Mouse (Mus musculus) CH12F3 (cell line): Measurements from ENCODE around the gene C2cd3.

Experiments
- in situ Hi-C: fragments of 300-500 bp; cut with MboI; formaldehyde crosslinking; loops from 2 replicates; pipeline ENCODE4 v1.14.3; 2020; ENCODE audit warnings: low sequenced_read_pairs

Gene C2cd3

DNA sequence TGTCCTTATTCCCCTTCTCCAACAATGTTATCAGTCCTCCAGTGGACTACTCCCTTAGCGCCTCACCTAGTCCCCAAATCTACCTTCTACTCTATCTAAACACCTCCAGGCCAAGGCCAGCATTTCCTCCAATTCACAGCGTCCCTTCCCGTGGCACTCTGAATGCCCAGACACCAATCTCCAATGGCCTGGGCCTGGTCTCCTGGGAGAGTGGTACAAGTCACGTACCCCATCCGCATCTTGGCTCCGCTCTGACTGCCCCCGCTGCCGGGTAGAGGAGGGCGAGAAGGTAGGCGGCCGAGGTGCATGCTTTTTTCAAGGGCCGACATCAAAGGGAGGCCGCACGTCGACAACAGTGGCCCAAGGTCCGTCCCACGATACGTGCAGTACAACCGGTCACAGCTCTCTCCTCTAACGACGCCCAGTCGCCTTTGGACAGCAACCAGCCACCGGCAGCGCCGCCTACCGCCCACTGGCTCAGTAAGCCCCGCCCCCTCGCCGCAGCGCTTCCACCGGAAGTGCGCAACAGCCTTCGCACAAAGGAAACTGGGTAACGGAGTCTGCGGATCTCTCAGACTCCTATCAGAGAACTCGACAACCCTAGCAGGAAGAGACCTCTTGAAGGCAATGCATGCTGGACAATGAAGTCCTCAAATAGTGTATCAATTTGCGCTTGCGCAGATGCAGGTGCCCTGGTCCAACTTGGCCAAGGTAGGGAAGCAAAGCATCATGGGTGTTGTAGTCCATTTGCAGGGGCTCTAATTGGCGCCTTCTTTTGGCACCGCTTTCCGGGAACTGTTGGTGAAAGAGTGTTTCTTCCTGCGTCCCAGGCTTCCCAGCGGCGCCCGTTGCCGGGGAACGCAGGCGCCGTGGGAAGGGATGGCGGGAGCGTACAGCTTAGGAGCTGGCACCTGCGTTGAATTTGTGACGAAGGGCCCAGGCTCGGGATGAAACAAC, at the start of gene C2cd3, which contains the start of gene Ppme1:
Gene C2cd3, plus strand, starts transcription at position 739 of the 957 bp plus-strand sequence.
Gene Ppme1, minus strand, starts transcription at position 813 of the 957 bp plus-strand sequence.
- in situ Hi-C loops, result no loop called here

DNA sequence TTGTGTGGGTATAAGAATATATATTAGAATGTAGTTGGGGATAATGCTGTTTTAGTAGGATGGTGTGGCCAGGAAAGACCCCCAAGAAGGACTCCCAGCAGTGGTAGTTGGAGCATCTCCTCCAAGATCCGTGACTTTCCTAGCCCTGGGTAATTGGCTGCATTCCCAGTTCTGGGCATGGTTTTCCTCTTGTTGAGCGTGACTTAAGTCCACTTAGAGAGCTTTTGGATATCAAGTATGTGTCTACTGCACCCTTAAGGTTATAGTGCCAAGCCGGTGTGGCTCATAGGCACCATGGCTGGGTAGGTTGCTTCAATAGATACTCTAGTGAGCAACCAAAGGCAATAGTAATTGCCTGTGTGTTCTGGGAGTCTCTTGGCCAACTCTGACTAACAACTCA, 48.3 kb upstream of the C2cd3 start:
- in situ Hi-C loops, result no loop called here

- in situ Hi-C loops, result no loop called here
Measured at GRCm38 (mm10) chr7:100325482-100325881, 46.6 kb upstream of the C2cd3 start.

DNA sequence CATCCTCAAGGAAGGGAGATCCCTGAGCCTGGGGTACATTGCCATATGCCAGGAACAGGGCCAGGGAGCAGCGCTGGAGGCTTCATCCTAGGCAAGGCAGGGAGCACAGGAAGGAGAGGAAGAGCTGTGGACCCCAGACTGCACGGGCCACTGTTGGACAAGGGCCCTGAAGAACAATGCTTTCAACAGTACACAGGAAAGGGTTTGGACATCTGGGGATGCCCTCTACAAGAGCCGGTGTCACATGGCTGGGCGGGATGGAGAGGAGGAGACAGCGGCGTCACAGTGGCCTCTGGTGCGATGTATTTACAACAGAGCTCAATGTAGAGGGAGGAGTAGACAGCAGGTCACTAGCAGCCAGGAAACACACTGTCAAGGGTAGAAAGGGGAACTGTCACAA, 44.5 kb upstream of the C2cd3 start:
- in situ Hi-C loops, result no loop called here

DNA sequence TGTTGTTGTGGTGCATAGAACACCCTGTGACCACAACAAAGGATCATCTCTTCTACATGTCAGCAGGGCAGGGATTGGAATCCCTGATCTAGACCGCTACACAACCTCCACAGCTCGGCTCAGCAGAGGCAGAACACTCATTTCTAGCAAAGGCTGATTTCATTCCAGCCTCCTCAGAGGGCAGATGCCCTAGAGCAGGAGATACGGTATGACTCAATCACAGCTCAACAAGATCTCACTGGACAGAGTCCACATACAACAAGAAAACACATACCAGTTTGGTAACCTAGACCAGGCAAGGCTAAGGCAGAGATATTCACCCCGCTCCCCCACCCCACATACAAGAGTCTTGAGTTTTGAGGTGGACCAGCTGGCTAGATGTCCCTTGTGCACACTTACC, 43.4 kb upstream of the C2cd3 start:
- in situ Hi-C loops, result no loop called here

DNA sequence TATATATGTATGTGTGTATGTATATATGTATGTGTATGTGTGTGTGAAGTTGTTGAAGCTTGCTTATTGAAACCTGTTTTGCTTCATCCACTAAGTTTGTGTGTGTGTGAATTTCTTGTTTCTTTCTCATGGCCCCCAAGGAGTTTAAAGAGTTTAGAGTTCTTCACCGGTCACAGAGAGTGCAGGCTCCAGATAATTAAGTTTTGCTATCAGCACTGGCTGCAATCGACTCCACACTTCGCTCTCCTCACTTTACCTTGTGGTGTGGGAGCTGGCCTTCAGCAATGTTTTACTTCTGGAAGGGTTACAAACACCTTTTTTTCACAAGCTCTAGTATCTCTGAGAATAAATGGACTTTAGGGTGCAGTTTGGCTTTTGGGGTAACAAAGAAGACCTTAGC, 40.8 kb upstream of the C2cd3 start:
- in situ Hi-C loops, result no loop called here

GRCm38 (mm10) chr7:100335921-100336320, 36.1 kb upstream of the C2cd3 start:
- in situ Hi-C loops, result no loop called here

GRCm38 (mm10) chr7:100354984-100355383, 17.0 kb upstream of the C2cd3 start:
- in situ Hi-C loops, result no loop called here

- in situ Hi-C loops, result no loop called here
Measured at GRCm38 (mm10) chr7:100356324-100356723, 15.7 kb upstream of the C2cd3 start.

DNA sequence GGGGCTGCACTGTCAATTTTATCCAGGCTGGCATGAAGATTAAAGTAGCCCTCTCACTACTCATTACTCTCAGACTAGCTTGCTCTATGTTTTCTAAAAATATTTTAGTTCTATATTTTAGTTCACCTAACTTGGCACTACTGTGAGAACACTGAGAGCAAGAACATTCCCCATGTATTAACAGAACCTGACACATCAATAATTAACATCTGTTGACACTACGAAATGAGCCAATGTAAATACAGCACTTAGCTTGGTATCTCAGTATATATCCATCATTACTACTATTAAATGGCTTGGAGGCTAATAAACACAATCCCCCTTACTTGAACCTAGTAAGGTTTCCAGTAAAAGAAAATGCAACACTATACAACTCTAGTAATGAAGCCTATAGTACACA, 15.3 kb upstream of the C2cd3 start:
- in situ Hi-C loops, result no loop called here

- in situ Hi-C loops, result no loop called here
Measured at GRCm38 (mm10) chr7:100357856-100358255, 14.2 kb upstream of the C2cd3 start.

DNA sequence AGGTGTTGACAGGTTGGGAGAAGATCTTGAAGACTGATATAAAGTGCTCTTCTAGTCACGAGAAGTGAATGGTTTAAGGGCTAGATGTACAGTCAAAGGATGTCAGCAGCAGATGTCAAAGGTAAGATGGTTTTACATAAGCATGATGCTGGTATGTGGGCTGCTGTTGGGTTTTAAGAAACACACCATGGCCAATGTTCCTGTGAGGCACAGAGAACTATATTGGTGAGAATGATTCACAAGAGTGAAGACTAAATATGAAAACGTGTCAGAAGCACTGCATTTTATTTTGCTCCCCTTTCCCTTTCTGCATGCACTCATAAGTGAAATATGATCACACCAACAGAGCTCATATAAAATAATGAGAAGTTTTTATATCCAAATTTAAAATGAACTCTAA, 8.9 kb upstream of the C2cd3 start:
- in situ Hi-C loops, result no loop called here

DNA sequence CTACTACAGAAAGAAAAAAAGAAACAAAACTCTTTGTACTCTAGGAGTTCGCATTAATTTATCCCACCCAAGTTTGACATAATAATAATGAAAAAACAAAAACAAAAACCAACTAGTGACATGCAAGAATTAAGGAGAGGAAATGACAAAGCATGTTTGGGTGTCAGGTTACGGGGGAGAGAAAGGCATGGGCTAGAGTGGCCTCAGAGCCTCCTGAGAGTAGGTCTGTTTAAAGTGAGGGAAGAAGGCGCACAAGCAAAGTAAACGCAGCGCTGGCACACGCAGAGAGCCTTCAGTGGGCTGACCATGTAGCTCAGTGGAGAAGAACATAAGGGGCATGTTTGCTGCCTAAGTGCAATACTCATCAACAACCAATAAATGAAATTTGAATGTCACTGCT, 7.1 kb upstream of the C2cd3 start:
- in situ Hi-C loops, result no loop called here

- in situ Hi-C loops, result no loop called here
Measured at GRCm38 (mm10) chr7:100372452-100372980, 483 bp downstream of the C2cd3 start.

GRCm38 (mm10) chr7:100378257-100378656, 6.2 kb downstream of the C2cd3 start:
- in situ Hi-C loops, result no loop called here

DNA sequence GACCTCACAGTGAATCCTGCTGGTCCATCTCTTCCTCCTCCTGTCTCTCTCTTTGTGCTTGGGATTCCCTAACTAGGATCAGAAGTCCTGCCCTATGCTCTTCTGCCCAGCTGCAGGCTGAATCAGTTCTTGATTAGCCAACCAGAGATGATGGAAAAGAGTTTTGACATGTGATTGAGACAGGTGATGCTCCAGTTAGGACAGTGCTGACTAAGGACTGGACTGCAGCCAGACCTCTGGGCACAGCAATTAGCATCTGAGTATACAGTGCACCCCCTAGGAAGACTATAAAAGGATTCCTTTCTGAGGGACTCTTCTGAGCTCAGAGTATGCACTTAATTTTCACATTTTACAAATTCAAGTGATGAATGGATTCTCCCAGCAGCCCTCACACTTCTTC, 9.1 kb downstream of the C2cd3 start:
- in situ Hi-C loops, result no loop called here

- in situ Hi-C loops, result no loop called here
Measured at GRCm38 (mm10) chr7:100383207-100383606, 11.2 kb downstream of the C2cd3 start.

GRCm38 (mm10) chr7:100388174-100388573, 16.1 kb downstream of the C2cd3 start:
- in situ Hi-C loops, result no loop called here

GRCm38 (mm10) chr7:100390166-100390565, 18.1 kb downstream of the C2cd3 start:
- in situ Hi-C loops, result loop anchor here (10.0 kb wide), 1 partner anchor 105 kb away; the partner anchor contains the start of gene P4ha3

GRCm38 (mm10) chr7:100392265-100392664, 20.2 kb downstream of the C2cd3 start:
- in situ Hi-C loops, result loop anchor here (10.0 kb wide), 1 partner anchor 107 kb away; the partner anchor contains the start of gene P4ha3

- in situ Hi-C loops, result loop anchor here (10.0 kb wide), 1 partner anchor 115 kb away; the partner anchor contains the start of gene P4ha3
Measured at GRCm38 (mm10) chr7:100399231-100399913, 27.3 kb downstream of the C2cd3 start.
